Mouse (Mus musculus) lung, embryonic 15.5 days (tissue): ENCODE results near the gene Csdc2. TPM values are rescaled to one million over a fixed set of nuclear protein-coding genes. Genes with fewer than 3 reads are reported as not detected.

Experiments used
- ATAC-seq: fragments of 200-750 bp; cut with Nextera tagmentation; 2 replicates; pipeline ENCODE4 v1.8.0; 2017; ENCODE audit warnings: moderate number of reproducible peaks, borderline replicate concordance; ENCODE audit not compliant: low FRiP score, low TSS enrichment; ENCODE audit errors: extremely low read depth
- H3K27ac ChIP-seq: fragments of 300-500 bp; sonication (generic); 2 replicates; pipeline ENCODE4 v1.5.1; 2015; ENCODE audit warnings: moderate library complexity, mild to moderate bottlenecking, inconsistent platforms
- H3K27me3 ChIP-seq: fragments of 300-500 bp; sonication (generic); 2 replicates; pipeline ENCODE4 v1.6.1; 2015; ENCODE audit warnings: inconsistent platforms
- H3K36me3 ChIP-seq: fragments of 300-500 bp; sonication (generic); 2 replicates; pipeline ENCODE4 v1.6.1; 2015; ENCODE audit warnings: inconsistent platforms
- H3K4me1 ChIP-seq: fragments of 300-500 bp; sonication (generic); 2 replicates; pipeline ENCODE4 v1.6.1; 2015; ENCODE audit warnings: inconsistent platforms
- H3K4me2 ChIP-seq: fragments of 300-500 bp; sonication (generic); 2 replicates; pipeline ENCODE4 v1.6.1; 2015; ENCODE audit warnings: inconsistent platforms, mild to moderate bottlenecking, moderate library complexity
- H3K4me3 ChIP-seq: fragments of 300-500 bp; sonication (generic); 2 replicates; pipeline ENCODE4 v1.5.1; 2015; ENCODE audit warnings: mild to moderate bottlenecking, inconsistent platforms
- H3K9ac ChIP-seq: fragments of 300-500 bp; sonication (generic); 2 replicates; pipeline ENCODE4 v1.6.1; 2015; ENCODE audit warnings: inconsistent platforms
- H3K9me3 ChIP-seq: fragments of 300-500 bp; sonication (generic); 2 replicates; pipeline ENCODE4 v1.6.1; 2016; ENCODE audit warnings: inconsistent platforms
- WGBS: fragments of 180-500 bp; shearing (Covaris S2); methylation state at CpG from one replicate; pipeline ENCODE4 v1.1.7; 2015; 5-methylcytosine and 5-hydroxymethylcytosine counted together
- polyA plus RNA-seq: library from polyadenylated mRNA; unstranded; fragments of >200 nt; fragmentation: Nextera tagmentation; extraction: Ambion mirVana; gene quantifications from 2 replicates; pipeline ENCODE4 v1.2.1, GENCODE M21; 2015

The Csdc2 gene
- polyA plus RNA-seq, 1 experiment from 2014 or later, result 11.2 TPM

DNA sequence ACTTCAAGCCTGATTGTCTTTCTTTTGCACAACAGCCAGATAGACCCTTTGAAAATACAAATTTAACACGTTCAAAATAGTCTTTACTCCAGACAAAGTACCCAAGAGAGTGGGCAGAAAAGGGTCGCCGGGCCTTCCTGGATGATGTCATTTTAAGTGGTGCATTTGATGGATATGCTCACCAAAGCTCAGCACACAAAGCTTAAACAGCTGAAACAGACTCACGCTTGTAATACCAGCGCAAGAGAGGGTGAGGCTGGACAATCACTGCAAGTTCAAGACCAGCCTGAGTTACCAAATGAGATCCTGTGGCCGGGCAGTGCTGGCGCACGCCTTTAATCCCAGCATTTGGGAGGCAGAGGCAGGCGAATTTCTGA lies 10.1 kb upstream of the Csdc2 start:
- ATAC-seq, result peak; percentile 37; the same call in 1 of the 2 replicates
- 33% methylated on average over 9 of the region's 9 CpGs for WGBS
- Histone ChIP-seq H3K4me1 (peaks cover 25% of the 10 kb centered on the region), H3K4me3 (peak overlapping the region; percentile 79), H3K36me3 (peaks cover 7% of the 10 kb centered on the region; the same call in 1 of the 2 replicates), H3K27me3 (no peaks in the 10 kb centered on the region), H3K4me2 (peak overlapping the region; percentile 95), H3K27ac (peak overlapping the region; percentile 16; the same call in 1 of the 2 replicates), H3K9me3 (no peaks in the 10 kb centered on the region), H3K9ac (no peak overlapping the region)

DNA sequence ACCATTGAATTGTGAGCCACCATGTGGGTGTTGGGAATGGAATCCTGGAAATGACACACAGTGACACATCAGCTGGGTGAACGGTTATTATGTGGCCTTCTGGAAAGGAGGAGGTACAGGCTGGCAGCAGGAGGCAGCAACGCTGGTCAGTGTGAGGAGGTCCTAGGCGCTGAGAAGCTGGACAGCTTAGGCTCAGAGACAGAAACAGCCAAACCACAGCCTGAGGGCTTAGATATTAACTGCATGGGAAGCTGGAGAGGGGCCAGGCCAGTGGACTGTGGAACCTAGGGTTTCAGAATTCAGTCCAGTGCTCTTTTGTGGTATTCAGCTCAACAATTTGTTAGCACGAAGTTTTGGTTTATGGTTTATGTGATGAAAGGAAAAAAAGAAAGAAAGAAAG lies 8.8 kb upstream of the Csdc2 start:
- Histone ChIP-seq H3K36me3 (no peaks in the 10 kb centered on the region), H3K27ac (peak overlapping the region; percentile 53; the same call in 1 of the 2 replicates), H3K27me3 (no peaks in the 10 kb centered on the region), H3K9ac (no peak overlapping the region), H3K4me3 (no peak overlapping the region), H3K9me3 (no peaks in the 10 kb centered on the region), H3K4me1 (peaks cover 25% of the 10 kb centered on the region), H3K4me2 (no peak overlapping the region)
- ATAC-seq, result no peak
- WGBS, result 48% methylated on average over 4 of the region's 4 CpGs

DNA sequence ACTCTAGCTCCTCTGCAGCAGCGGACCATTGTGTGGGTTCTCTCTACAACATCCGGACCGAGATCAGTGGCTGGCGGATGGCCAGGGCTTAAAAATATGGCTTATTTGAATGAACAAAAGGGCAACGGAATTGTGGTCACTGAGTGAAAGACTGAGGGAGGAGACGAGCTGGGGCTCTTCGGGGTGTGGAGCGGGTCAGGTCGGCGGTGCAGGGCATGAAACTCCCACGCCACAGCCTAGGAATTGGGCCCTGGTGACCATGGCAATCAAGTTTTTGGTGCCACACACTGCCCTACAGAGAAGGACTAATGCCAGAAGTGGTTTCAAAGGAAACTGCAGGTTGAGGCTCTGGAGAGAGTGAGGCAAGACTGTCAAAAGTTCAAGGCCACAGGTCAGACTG lies 8.3 kb upstream of the Csdc2 start:
- no peak overlapping the region for H3K4me3 ChIP-seq
- H3K9ac ChIP-seq, result no peak overlapping the region
- H3K36me3 ChIP-seq, result no peaks in the 10 kb centered on the region
- H3K4me1 ChIP-seq, result peaks cover 25% of the 10 kb centered on the region
- H3K9me3 ChIP-seq, result no peaks in the 10 kb centered on the region
- no peak overlapping the region for H3K4me2 ChIP-seq
- ATAC-seq, result no peak
- 43% methylated on average over 11 of the region's 11 CpGs for WGBS
- no peaks in the 10 kb centered on the region for H3K27me3 ChIP-seq
- H3K27ac ChIP-seq, result peak overlapping the region; percentile 53

DNA sequence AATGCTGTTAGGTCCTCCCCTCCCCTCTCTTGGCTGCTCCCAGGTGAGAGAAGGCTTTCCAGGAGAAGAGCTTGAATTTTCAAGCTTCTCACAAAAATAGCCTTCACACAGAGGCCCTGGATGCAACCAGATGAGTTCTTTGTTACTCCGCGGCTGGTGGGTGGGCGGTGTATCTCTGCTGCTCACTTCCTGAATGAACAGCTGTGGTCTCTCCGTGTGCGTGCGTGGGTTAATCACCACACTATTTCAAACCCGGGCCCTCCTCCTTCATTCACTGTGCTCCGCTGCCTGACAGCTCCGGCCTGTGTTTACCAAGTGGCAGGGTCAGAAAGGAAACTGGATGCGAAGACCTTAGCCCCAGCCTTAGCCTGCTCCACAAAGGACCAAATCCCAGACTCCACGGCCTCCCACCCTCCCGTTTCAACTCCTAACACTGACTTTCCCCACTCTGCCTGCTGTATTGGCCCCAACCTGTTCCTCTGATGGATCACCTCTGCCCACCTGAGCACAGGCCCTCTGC lies 3.5 kb upstream of the Csdc2 start:
- WGBS, result 20% methylated on average over 12 of the region's 12 CpGs

DNA sequence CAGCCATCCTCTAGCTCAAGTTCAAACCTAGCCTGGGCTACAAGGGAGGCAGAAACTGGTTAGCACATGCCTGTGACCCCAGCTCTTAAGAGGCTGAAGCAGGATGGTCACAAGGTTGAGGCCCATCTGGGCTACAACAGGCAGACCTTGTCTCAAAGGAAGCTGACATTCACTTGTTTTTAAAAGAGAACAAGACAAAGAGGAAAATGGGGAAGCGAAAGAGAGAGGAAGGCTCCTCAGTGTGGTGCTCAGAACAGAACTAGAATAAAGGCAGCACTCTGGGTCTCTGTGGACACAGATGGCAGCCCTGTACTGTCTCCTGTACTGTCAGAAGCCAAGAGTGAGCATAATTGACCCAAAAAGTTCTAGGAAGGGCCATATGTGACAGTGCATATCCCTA lies 2.6 kb upstream of the Csdc2 start:
- no peak for ATAC-seq
- no peak overlapping the region for H3K27ac ChIP-seq
- H3K9ac ChIP-seq, result no peak overlapping the region
- no peaks in the 10 kb centered on the region for H3K9me3 ChIP-seq
- peaks cover 7% of the 10 kb centered on the region; the same call in 1 of the 2 replicates for H3K27me3 ChIP-seq
- no peaks in the 10 kb centered on the region for H3K36me3 ChIP-seq
- no peak overlapping the region for H3K4me2 ChIP-seq
- WGBS, result 82% methylated on average over 1 of the region's 1 CpGs
- no peak overlapping the region for H3K4me3 ChIP-seq
- H3K4me1 ChIP-seq, result peaks cover 25% of the 10 kb centered on the region

More for the DNA sequence above, 3.5 kb upstream of the Csdc2 start:
- H3K9me3 ChIP-seq, result no peaks in the 10 kb centered on the region
- no peak overlapping the region for H3K9ac ChIP-seq
- no peak overlapping the region for H3K4me3 ChIP-seq
- H3K27ac ChIP-seq, result no peak overlapping the region
- H3K4me1 ChIP-seq, result peaks cover 22% of the 10 kb centered on the region
- peaks cover 6% of the 10 kb centered on the region; the same call in 1 of the 2 replicates for H3K27me3 ChIP-seq
- no peak overlapping the region for H3K4me2 ChIP-seq
- no peak for ATAC-seq
- H3K36me3 ChIP-seq, result no peaks in the 10 kb centered on the region

DNA sequence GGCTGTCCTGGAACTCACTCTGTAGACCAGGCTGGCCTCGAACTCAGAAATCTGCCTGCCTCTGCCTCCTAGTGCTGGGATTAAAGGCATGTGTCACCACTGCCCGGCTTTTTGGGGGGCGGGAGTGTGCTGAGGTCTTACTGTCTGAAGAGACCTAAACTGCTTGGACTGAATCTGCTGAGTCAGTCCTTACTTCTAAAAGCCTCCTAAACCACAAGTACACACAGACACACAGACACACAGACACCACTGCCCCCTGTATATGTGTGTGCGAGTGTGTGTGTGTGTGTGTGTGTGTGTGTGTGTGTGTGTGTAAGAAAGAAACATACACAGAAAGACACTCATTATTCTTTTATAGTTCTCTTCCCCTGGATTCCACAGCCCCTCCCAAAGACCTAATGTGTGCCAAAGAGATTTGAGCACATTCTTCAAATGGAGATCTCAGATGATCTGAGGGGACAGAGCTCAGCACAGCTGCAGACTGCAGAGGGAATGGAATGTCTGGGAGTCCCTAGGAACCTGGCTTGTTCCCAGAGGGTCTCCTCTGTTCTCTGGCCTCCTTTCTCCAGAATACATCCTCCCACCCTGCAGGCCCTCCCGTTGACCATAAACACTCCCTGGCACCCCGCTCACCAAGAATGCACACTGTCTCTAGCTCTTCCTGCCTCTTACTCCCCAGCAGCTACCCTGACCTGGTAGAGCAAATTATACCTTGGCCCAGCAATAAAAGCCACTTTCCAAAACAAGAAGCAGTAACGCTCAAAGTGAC lies 506 bp upstream of the Csdc2 start:
- peak overlapping the region; percentile 39 for H3K4me3 ChIP-seq
- peaks cover 25% of the 10 kb centered on the region for H3K4me1 ChIP-seq
- 47% methylated on average over 7 of the region's 7 CpGs for WGBS
- no peaks in the 10 kb centered on the region for H3K36me3 ChIP-seq
- ATAC-seq, result peak; percentile 34; the same call in 1 of the 2 replicates
- no peak overlapping the region for H3K9ac ChIP-seq
- peaks cover 7% of the 10 kb centered on the region; the same call in 1 of the 2 replicates for H3K27me3 ChIP-seq
- H3K4me2 ChIP-seq, result peak overlapping the region; percentile 61
- H3K27ac ChIP-seq, result peak overlapping the region; percentile 72
- no peaks in the 10 kb centered on the region for H3K9me3 ChIP-seq

DNA sequence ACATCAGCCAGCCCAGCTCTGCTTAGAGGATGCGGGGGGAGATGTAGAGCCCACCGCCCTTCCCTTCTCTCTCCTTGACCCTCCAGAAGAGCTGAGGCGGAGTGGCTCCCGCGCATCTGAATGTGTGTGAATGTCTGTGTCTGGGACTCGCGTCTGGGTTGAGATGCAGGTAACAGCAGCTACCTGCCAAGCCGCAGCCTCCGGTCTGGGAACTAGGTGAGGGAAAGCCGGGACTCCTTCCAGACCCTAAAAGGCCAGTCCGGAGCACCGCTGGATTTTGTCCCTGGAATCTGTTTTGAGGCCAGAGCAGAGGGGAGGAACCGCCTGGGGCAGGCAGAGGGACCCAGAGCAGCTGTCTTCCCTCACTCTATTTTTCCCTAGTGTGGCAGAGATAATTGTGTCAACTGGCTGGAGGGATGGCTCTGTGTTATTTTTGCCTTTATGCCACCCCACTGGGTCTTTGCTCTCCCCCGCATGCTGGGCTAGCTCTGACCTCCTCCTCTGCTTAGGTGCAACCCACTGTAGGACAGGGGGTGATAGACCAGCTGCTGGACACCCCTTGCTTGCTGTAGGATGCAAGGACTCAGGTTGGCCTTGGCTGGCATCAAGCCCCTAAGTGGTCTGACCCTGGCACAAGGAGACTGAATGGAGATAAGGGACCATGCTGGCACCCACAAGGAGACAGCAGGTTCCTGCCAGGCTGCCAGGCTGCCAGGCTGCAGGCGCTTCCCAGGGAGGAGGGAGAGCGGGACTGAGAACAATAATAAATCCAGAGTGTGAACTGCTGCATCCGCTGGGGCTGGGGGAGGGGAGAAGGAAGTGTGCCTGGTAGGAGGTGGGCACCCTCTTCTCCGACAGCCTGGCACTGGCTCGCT lies 776 bp downstream of the Csdc2 start:
- Histone ChIP-seq H3K4me1 (peaks cover 25% of the 10 kb centered on the region), H3K36me3 (no peaks in the 10 kb centered on the region), H3K27ac (peak overlapping the region; percentile 72), H3K9me3 (no peaks in the 10 kb centered on the region), H3K4me3 (peak overlapping the region; percentile 39), H3K9ac (peak overlapping the region; percentile 17), H3K27me3 (peaks cover 7% of the 10 kb centered on the region; the same call in 1 of the 2 replicates), H3K4me2 (peak overlapping the region; percentile 61)
- 7% methylated on average over 19 of the region's 19 CpGs for WGBS
- peak; percentile 25; the same call in 1 of the 2 replicates for ATAC-seq

DNA sequence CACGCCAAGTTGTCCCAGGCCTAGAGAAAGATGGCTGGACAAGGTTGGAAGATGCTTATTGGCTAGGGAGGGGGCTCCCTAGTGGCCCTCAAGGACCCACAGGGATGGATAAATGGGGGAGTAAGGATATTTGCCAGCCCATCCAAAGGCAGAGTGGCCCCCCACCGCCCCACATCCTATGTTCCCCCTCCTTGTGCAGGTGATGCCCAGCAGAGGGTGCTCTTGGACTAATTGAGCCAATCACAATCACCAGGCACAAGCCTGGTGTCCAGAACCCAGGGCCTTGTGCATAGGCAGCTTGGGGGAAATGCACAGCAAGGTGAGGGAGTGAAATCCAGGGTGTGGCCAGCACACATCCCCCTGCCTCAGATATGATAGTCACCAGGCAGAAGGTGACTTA lies 1.7 kb downstream of the Csdc2 start:
- 32% methylated on average over 2 of the region's 2 CpGs for WGBS
- no peaks in the 10 kb centered on the region for H3K9me3 ChIP-seq
- H3K4me3 ChIP-seq, result no peak overlapping the region
- ATAC-seq, result no peak
- no peak overlapping the region for H3K9ac ChIP-seq
- H3K4me2 ChIP-seq, result no peak overlapping the region
- H3K27ac ChIP-seq, result no peak overlapping the region
- peaks cover 7% of the 10 kb centered on the region; the same call in 1 of the 2 replicates for H3K27me3 ChIP-seq
- peaks cover 25% of the 10 kb centered on the region for H3K4me1 ChIP-seq
- H3K36me3 ChIP-seq, result no peaks in the 10 kb centered on the region

DNA sequence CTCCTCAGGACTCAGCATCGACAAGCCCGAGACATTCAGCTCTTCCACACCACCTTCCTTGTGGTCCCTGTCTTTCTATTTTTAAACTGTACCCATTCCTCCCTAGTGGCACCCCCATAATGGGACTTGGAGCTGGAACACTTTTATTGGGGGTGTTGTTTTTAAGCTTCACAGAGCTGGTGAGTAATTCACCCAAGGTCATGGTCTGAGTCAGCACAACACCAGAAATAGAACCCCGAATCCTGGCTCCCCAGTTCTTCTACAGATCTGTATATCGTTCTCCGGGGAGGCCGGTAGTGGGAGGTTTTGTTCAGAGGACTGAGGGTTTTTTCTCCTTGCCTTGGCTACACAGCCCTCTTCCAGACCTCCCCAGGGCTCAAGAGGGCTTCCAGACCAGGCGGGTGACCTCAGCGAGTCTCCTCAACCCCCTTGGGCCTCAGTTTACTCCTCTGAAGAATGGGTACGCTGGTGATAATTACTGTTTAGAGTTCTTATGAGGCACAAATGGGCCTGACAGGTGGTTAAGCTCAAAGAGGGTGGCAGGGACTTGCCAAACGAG lies 2.7 kb downstream of the Csdc2 start:
- Histone ChIP-seq H3K36me3 (no peaks in the 10 kb centered on the region), H3K4me2 (no peak overlapping the region), H3K9ac (no peak overlapping the region), H3K9me3 (no peaks in the 10 kb centered on the region), H3K4me1 (peaks cover 25% of the 10 kb centered on the region), H3K4me3 (no peak overlapping the region), H3K27me3 (peaks cover 7% of the 10 kb centered on the region; the same call in 1 of the 2 replicates), H3K27ac (no peak overlapping the region)
- 84% methylated on average over 10 of the region's 10 CpGs for whole genome bisulfite sequencing
- ATAC-seq, result no peak

DNA sequence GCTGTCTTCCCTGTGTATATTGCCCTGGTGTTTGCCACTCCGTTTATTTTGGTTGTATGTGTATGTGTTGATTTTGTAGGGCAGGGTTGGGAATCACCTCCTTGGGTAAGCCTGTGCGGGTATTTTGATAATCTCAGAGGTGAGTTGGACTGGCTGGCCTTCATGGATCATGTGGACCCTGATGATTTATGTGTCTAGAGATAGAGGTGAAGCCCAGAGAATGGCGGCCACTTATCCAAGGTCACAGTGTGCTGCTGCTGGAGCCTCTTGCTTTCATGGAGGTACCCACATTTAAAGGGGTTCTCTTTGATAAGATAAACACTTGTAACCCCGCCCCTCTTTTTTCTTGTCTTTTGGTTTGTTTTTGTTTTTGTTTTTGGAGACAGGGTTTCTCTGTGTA lies 3.2 kb downstream of the Csdc2 start:
- Histone ChIP-seq H3K9me3 (no peaks in the 10 kb centered on the region), H3K27me3 (peaks cover 7% of the 10 kb centered on the region; the same call in 1 of the 2 replicates), H3K4me1 (peaks cover 25% of the 10 kb centered on the region), H3K36me3 (no peaks in the 10 kb centered on the region), H3K9ac (no peak overlapping the region), H3K27ac (no peak overlapping the region), H3K4me3 (no peak overlapping the region), H3K4me2 (no peak overlapping the region)
- 76% methylated on average over 4 of the region's 4 CpGs for WGBS
- no peak for ATAC-seq

DNA sequence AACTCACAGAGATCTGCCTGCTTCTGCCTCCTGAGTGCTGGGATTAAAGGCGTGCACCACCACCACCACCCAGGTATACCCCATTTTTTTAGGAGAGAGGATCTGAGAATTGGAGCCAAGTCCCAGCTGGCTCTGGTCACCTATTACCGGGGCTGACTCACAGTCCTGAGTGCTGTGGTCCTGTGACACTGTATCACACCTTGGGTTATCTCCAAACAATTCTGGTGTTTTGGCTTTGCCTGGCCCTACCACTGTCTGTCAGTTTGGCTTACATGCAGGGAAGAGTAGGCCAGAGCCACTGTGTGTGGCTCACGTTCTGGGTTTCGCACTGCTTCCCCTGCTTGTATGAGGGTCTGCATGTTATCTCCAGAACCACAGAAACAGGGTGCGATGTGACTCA lies 3.7 kb downstream of the Csdc2 start:
- no peak for ATAC-seq
- H3K27me3 ChIP-seq, result peaks cover 7% of the 10 kb centered on the region; the same call in 1 of the 2 replicates
- no peak overlapping the region for H3K4me3 ChIP-seq
- H3K9me3 ChIP-seq, result no peaks in the 10 kb centered on the region
- no peak overlapping the region for H3K27ac ChIP-seq
- no peaks in the 10 kb centered on the region for H3K36me3 ChIP-seq
- 86% methylated on average over 5 of the region's 5 CpGs for WGBS
- no peak overlapping the region for H3K9ac ChIP-seq
- H3K4me2 ChIP-seq, result no peak overlapping the region
- H3K4me1 ChIP-seq, result peaks cover 25% of the 10 kb centered on the region
